Mouse (Mus musculus) lung, adult 10 weeks (tissue): ENCODE measurements around the gene Olfr1215. TPM values are rescaled to one million over a fixed set of nuclear protein-coding genes. Genes with fewer than 3 reads are reported as not detected.

Experiments
- polyA plus RNA-seq: library from polyadenylated mRNA; stranded (reverse); fragments of 350-450 nt; fragmentation: Illumina TruSeq; extraction: RNeasy Lipid Tissue Mini Kit (QIAGEN cat#74804); gene quantifications from one replicate; pipeline ENCODE4 v1.2.3, GENCODE M21; 2014; ENCODE audit warnings: low read depth, low replicate concordance; ENCODE audit not compliant: insufficient read depth

Gene Olfr1215
- polyA plus RNA-seq, result not detected

DNA sequence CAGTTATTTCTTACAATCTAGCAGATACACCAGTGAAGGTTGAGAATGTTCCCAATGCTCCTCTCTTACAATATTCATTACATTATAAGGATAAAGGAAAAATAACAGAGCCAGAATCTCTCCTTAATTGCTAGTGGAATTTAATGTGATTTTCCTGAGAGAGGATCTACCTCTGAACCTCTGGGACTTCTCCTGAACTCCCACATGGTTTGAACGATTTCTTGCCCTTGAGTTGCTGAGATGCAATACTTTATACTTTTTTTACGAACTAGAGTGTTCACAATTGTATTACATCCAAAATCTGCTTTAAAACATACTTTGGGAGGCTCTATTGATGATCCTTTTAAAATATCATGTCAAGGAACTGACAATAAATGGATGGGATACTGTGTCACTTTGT is at the start of gene Olfr1215:
TSS of gene Olfr1215 (minus strand) at position 101 of the 400 bp plus-strand sequence.

DNA sequence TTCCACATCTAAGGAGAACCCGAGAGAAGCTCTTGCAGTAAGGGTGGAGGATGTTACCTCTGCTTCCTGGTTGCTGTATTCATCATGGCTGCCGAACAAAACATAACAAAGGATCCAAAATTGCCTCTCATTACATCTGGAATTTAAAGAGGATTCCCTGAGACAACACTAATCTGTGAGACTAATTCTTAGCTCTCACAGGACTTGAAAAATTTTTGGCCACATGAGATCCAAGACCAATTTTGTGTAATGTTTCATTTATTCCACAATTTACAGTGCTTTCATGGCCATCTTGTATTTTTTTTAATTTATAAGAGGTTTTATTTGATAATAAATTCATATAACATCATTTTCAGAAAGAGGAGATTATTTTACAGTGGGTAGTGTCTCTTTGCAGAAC is 25.2 kb upstream of the Olfr1215 start, which contains the start of gene Olfr1217:
TSS of gene Olfr1217 (minus strand) at position 101 of the 400 bp plus-strand sequence.

DNA sequence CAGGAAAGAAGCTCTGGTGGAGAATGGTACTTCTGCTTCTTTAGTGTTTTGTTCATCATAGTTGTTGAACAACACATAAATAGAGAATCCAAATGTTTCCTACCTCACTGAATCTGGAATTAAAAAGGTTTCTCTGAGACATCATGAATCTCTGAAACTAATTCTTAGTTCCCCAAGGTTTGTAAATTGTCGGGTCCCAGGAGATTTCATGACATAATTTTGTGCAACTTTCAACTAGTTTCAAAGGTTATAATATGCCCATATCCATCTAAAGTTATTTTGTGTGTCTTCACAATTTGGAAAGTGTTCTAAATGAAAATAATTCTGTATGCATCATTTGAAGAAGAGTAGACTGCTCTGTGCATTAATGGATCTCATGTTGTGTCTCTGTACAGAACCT is 11.5 kb upstream of the Olfr1215 start, which contains the start of gene Olfr1216:
TSS of gene Olfr1216 (minus strand) at position 101 of the 400 bp plus-strand sequence.

DNA sequence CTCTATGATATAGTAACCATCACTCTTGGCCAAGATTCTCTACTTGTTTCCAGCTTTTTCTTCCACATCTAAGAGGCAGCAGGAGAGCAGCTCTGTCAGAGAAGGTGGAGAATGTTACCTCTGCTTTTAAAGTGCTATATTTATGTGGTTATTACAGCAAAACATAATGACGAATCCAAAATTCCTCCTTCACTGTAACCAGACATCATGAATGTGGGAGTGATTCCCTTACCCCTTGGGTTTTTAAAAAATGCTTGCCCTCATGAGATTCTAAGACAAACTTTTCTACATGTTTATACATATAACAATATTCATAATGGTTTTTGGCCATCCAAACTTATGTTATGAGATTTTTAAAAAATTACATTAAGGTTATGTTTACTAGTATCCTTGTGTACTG is 14.2 kb downstream of the Olfr1215 start, which contains the start of gene Olfr1214:
TSS of gene Olfr1214 (minus strand) at position 101 of the 400 bp plus-strand sequence.

DNA sequence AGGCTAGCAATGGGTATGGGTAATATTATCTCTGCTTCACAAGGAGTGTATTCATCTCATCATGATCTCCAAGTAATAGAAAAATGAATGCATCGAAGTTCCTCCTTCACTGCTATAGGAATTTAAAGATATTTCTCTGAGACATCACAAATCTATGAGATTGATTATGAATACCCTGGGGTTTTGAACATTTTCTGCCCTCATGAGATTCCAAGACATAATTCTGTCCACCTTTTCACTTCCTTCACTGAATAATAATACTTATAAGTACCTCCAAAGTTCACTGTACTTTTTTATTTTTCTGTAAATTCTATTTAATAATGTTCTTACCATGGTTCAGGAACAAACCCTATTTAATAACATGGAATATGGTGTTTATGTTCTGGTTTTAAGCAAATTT is 26.6 kb downstream of the Olfr1215 start, which contains the start of gene Gm13762:
TSS of gene Gm13762 (minus strand) at position 101 of the 400 bp plus-strand sequence.

DNA sequence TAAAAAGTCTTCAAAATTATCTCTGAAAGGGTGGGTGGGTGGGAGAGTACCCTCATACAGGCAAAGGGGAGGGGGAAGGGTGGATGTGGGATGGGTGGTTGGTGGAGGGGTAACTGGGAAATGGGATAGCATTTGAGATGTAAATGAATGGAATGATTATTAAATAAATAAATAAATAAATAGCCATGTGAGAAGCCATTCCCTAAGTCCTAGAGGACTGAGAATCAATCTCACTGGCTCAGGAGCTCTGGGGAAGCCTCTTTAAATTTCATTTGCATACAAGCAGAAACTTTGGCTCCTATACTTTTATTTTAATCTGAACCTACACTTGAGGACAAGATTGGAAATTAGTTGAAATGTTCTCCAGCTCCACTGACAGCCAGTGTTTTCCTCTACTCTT is 53.1 kb downstream of the Olfr1215 start, which contains the start of gene Olfr1212:
TSS of gene Olfr1212 (plus strand) at position 301 of the 400 bp plus-strand sequence.

Other genes starting within 250 kb of the Olfr1215 start
- not detected for gene Olfr1199, start 246.5 kb downstream of the Olfr1215 start, polyA plus RNA-seq
- gene Olfr1200, start 236.5 kb downstream of the Olfr1215 start, polyA plus RNA-seq, result not detected
- gene Olfr1201, start 213.9 kb downstream of the Olfr1215 start, polyA plus RNA-seq, result not detected
- gene Olfr1202, start 192.5 kb downstream of the Olfr1215 start, polyA plus RNA-seq, result not detected
- not detected for gene Olfr1205, start 177.2 kb downstream of the Olfr1215 start, polyA plus RNA-seq
- gene Olfr1204, start 157.7 kb downstream of the Olfr1215 start, polyA plus RNA-seq, result not detected
- gene Olfr1206, start 143.7 kb downstream of the Olfr1215 start, polyA plus RNA-seq, result not detected
- gene Olfr1208, start 104.7 kb downstream of the Olfr1215 start, polyA plus RNA-seq, result not detected
- gene Olfr1209, start 91.8 kb downstream of the Olfr1215 start, polyA plus RNA-seq, result not detected
- gene Olfr1211, start 68.9 kb downstream of the Olfr1215 start, polyA plus RNA-seq, result not detected
- not detected for gene Olfr1212, start 53.0 kb downstream of the Olfr1215 start, polyA plus RNA-seq
- gene Gm13762, start 26.7 kb downstream of the Olfr1215 start, polyA plus RNA-seq, result not detected
- not detected for gene Olfr1214, start 14.3 kb downstream of the Olfr1215 start, polyA plus RNA-seq
- not detected for gene Olfr1216, start 11.4 kb upstream of the Olfr1215 start, polyA plus RNA-seq
- not detected for gene Olfr1217, start 25.1 kb upstream of the Olfr1215 start, polyA plus RNA-seq
- gene Olfr1218, start 54.2 kb upstream of the Olfr1215 start, polyA plus RNA-seq, result not detected
- gene Olfr1219, start 76.5 kb upstream of the Olfr1215 start, polyA plus RNA-seq, result not detected
- not detected for gene Olfr1220, start 99.9 kb upstream of the Olfr1215 start, polyA plus RNA-seq
- not detected for gene Olfr1221, start 110.3 kb upstream of the Olfr1215 start, polyA plus RNA-seq
- not detected for gene Olfr1222, start 126.1 kb upstream of the Olfr1215 start, polyA plus RNA-seq
- not detected for gene Olfr1223, start 144.6 kb upstream of the Olfr1215 start, polyA plus RNA-seq
- not detected for gene Olfr1224-ps1, start 157.1 kb upstream of the Olfr1215 start, polyA plus RNA-seq
- gene Olfr1225, start 167.7 kb upstream of the Olfr1215 start, polyA plus RNA-seq, result not detected
- not detected for gene Olfr1226, start 193.1 kb upstream of the Olfr1215 start, polyA plus RNA-seq
- gene Olfr1228, start 247.1 kb upstream of the Olfr1215 start, polyA plus RNA-seq, result not detected